Mouse (Mus musculus) heart, adult 18-20 months (tissue): ENCODE data around the gene Gse1. TPM values are rescaled to one million over a fixed set of nuclear protein-coding genes. Genes with fewer than 3 reads are reported as not detected.
"Not testable (repeated sequence)": the region's sequence is repeated elsewhere in the genome, so short reads cannot be mapped to it uniquely, and the experiment has no call there.

Source experiments
- DNase-seq, 2 experiments: peaks; one replicate each; pipeline ENCODE4 v3.0.0; 2021 to 2022; ENCODE audit warnings: mixed read lengths in 1 of 2
- total RNA-seq, 2 experiments: library from RNA; stranded (reverse); gene quantifications; 2 replicates each; pipeline ENCODE4 v1.2.3; 2021

The Gse1 gene
- total RNA-seq, 2 experiments from 2014 or later = 15.5 to 16.0 TPM

GRCm38 (mm10) chr8:120347734-120348341 lies 119.6 kb downstream of the Gse1 start:
- DNase-seq = no peak

- DNase-seq = no peak
These were observed 120.7 kb downstream of the Gse1 start for GRCm38 (mm10) chr8:120348922-120349321.

- peak in 1 of 2 experiments; percentile 42 for DNase-seq
These were observed 123.2 kb downstream of the Gse1 start for GRCm38 (mm10) chr8:120351332-120352071.

GRCm38 (mm10) chr8:120352096-120352495 lies 123.8 kb downstream of the Gse1 start:
- DNase-seq = no peak

GRCm38 (mm10) chr8:120356067-120356466 lies 127.8 kb downstream of the Gse1 start:
- no peak for DNase-seq

- DNase-seq = no peak
These were observed 129.2 kb downstream of the Gse1 start for GRCm38 (mm10) chr8:120357504-120357903.

GRCm38 (mm10) chr8:120361301-120361700 lies 133.0 kb downstream of the Gse1 start:
- DNase-seq = peak; percentile 66 to 72

- DNase-seq = peak; percentile 83 to 90
These were observed 135.4 kb downstream of the Gse1 start for GRCm38 (mm10) chr8:120363552-120364071.

- peak; percentile 40 to 60 for DNase-seq
These were observed 136.0 kb downstream of the Gse1 start for GRCm38 (mm10) chr8:120364093-120364725.

- no peak for DNase-seq
These were observed 138.6 kb downstream of the Gse1 start for GRCm38 (mm10) chr8:120366840-120367239.

- DNase-seq = not testable (repeated sequence)
These were observed 139.9 kb downstream of the Gse1 start for GRCm38 (mm10) chr8:120368191-120368590.

GRCm38 (mm10) chr8:120368814-120369649 lies 140.8 kb downstream of the Gse1 start:
- DNase-seq = peak; percentile 91 to 93

GRCm38 (mm10) chr8:120369956-120370355 lies 141.7 kb downstream of the Gse1 start:
- DNase-seq = peak; percentile 64 to 82

GRCm38 (mm10) chr8:120370461-120370860 lies 142.2 kb downstream of the Gse1 start:
- no peak for DNase-seq

GRCm38 (mm10) chr8:120371146-120371545 lies 142.9 kb downstream of the Gse1 start:
- no peak for DNase-seq

- DNase-seq = no peak
These were observed 143.6 kb downstream of the Gse1 start for GRCm38 (mm10) chr8:120371725-120372457.

- no peak for DNase-seq
These were observed 144.4 kb downstream of the Gse1 start for GRCm38 (mm10) chr8:120372684-120373083.

GRCm38 (mm10) chr8:120373621-120374020 lies 145.4 kb downstream of the Gse1 start:
- no peak for DNase-seq

- no peak for DNase-seq
These were observed 145.8 kb downstream of the Gse1 start for GRCm38 (mm10) chr8:120374070-120374469.

GRCm38 (mm10) chr8:120374514-120374913 lies 146.3 kb downstream of the Gse1 start:
- DNase-seq = no peak

GRCm38 (mm10) chr8:120375170-120375569 lies 146.9 kb downstream of the Gse1 start:
- DNase-seq = no peak
